Mouse (Mus musculus) activated CD4-positive, CD25-positive, alpha-beta regulatory T cell (primary cell): ENCODE data around the gene Stag1. TPM values are rescaled to one million over a fixed set of nuclear protein-coding genes. Genes with fewer than 3 reads are reported as not detected.

Experiments
- polyA plus RNA-seq, 2 experiments: library from polyadenylated mRNA; unstranded; fragments of 100-300 nt; shearing (Covaris generic); gene quantifications; one replicate each; pipeline ENCODE4 v1.2.1; 2017

The Stag1 gene
- polyA plus RNA-seq: 100 to 1,000 TPM in 1 of 2 experiments, 10 to 100 TPM in 1; 71.8 to 101 TPM

GRCm38 (mm10) chr9:100597546-100597945 is at the start of gene Stag1:
Stag1 (plus strand) TSS chr9:100597798.

GRCm38 (mm10) chr9:100570626-100571233 is 26.9 kb upstream of the Stag1 start, which contains the start of gene Slc35g2:
Slc35g2 (minus strand) TSS chr9:100571090.

Other genes with a start within 250 kb of the Stag1 start
- 1 to 10 TPM; 2.2 to 5.2 TPM for gene Il20rb, start 111.0 kb upstream of the Stag1 start, polyA plus RNA-seq
- gene Nck1, start 51.7 kb upstream of the Stag1 start, polyA plus RNA-seq: 100 to 1,000 TPM in 1 of 2 experiments, 10 to 100 TPM in 1; 79.6 to 104 TPM
- gene Slc35g2, start 26.7 kb upstream of the Stag1 start, polyA plus RNA-seq: 1 to 10 TPM in 1 of 2 experiments, under 1 TPM in 1; 0.68 to 1.1 TPM